Mouse (Mus musculus): Measurements from ENCODE around the gene Gm49368. TPM values are rescaled to one million over a fixed set of nuclear protein-coding genes. Genes with fewer than 3 reads are reported as not detected.

Gm49368 gene
- polyA plus RNA-seq (2021; fragmentation: Nextera tagmentation), result 0.03 TPM in 1 of 2 replicates, not detected in the other
- long read RNA-seq, experiment 1, result 0 reads
- long read RNA-seq, experiment 2, partial matches to known transcripts, result 0 of 3 reads
- long read RNA-seq, experiment 2, other reads (novel, unspliced or antisense), result 3 of 3 reads

DNA sequence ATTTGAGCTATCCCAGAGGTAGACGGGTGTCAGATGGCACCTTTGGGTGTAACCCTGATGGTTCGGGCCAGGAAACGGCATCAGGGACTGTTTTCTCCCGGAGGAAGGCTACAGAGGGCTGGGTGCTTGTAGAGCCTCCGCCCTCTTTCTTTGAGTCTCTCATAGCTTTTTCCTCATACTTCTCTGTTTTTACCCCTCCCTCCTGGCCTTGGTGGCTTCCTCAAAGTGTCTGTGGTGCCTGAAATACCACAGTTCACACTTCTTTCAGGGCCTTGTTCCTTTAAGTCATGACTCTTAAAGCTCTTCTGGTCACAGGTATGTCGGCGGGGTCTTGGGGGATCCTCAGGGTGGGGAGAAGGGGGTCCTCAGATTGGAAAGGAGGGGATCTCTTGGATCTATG is at the start of gene Gm49368, which contains the start of gene Itgam:
TSS of gene Gm49368 (plus strand) at position 228 of the 400 bp plus-strand sequence.
TSS of gene Itgam (plus strand) at position 185 of the 400 bp plus-strand sequence.

DNA sequence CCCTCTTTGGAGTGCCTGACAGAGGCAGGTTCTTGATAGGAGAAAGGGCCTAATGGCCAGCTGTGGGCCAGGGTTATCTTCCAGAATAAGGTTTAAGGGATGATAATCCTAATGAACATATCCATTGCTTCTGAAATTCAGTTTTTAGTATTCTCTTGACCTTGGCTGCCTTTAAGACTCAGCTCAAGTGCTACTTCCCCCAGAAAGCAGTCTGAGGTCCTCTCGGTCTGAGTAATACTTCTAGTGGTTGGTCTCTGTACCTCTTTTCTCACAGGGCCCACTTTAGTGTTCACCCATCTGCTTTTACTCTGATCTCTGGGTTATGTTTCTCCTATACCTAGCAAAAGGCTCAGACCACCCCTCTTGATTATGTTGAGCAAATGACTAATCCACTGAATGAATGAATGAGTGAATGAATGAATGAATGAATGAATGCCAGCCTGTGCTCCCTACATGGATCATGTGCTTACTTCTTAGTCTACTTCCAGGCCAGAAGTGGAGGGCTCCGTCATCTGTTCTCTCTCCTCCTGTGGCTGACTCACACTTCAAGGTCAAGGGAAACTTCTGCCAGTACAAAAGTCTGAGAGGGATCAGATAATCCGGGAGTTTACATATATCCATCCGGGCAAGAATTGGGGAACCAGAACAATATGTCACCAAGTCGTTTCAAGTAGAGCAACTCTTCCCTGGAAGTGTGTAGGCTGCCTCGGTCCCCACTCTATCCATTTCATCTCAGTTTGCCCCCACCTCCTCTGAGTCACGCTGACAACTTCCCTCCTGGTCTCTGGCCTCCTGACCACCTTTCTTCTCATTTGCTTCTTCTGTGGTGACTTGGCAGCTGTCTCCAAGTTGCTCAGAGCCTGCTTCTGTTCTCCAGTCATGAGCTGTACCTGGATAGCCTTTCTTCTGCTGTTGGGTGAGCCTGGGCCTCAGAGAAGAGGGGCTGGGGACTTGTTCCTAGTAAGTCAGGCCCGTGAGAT is 66.5 kb downstream of the Gm49368 start, which contains the start of gene Itgax:
TSS of gene Itgax (plus strand) at position 807 of the 980 bp plus-strand sequence.

DNA sequence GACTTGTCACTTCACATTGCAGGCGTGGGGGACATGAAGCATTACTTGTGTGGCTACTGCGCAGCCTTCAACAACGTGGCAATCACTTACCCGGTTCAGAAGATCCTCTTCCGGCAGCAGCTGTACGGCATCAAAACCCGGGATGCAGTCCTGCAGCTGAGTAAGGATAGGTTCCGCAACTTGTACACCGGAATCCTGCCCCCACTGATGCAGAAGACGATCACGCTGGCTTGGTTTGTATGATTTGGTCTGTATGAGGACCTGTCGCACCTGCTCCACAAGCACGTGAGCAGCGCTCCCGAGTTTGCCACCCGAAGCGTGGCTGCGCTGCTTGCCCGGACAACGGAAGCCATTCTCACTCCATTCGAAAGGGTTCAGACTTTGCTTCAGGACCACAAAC is 91.6 kb downstream of the Gm49368 start, which contains the start of gene Itgad:
TSS of gene Itgad (plus strand) at position 301 of the 400 bp plus-strand sequence.

Other genes with a start within 250 kb of the Gm49368 start
- 12.9 and 16.7 TPM in 2 replicates for gene Stx4a, start 238.4 kb upstream of the Gm49368 start, polyA plus RNA-seq (2021; fragmentation: Nextera tagmentation)
- 37.7 and 70.1 TPM in 2 replicates for gene Stx1b, start 238.1 kb upstream of the Gm49368 start, polyA plus RNA-seq (2021; fragmentation: Nextera tagmentation)
- gene Zfp646, start 186.5 kb upstream of the Gm49368 start, polyA plus RNA-seq (2021; fragmentation: Nextera tagmentation), result 4.4 and 5.4 TPM in 2 replicates
- 9.6 and 10.1 TPM in 2 replicates for gene Zfp668, start 185.9 kb upstream of the Gm49368 start, polyA plus RNA-seq (2021; fragmentation: Nextera tagmentation)
- gene Prss53, start 171.7 kb upstream of the Gm49368 start, polyA plus RNA-seq (2021; fragmentation: Nextera tagmentation), result 0.63 and 0.69 TPM in 2 replicates
- 0.19 TPM in 1 of 2 replicates, not detected in the other for gene Gm21974, start 167.2 kb upstream of the Gm49368 start, polyA plus RNA-seq (2021; fragmentation: Nextera tagmentation)
- gene Vkorc1, start 167.1 kb upstream of the Gm49368 start, polyA plus RNA-seq (2021; fragmentation: Nextera tagmentation), result 88.5 and 90.1 TPM in 2 replicates
- gene Bckdk, start 158.6 kb upstream of the Gm49368 start, polyA plus RNA-seq (2021; fragmentation: Nextera tagmentation), result 46.2 and 65.9 TPM in 2 replicates
- 15.4 and 18.4 TPM in 2 replicates for gene Kat8, start 150.2 kb upstream of the Gm49368 start, polyA plus RNA-seq (2021; fragmentation: Nextera tagmentation)
- gene Prss8, start 132.6 kb upstream of the Gm49368 start, polyA plus RNA-seq (2021; fragmentation: Nextera tagmentation), result 0.06 TPM in 1 of 2 replicates, not detected in the other
- 15.3 and 15.8 TPM in 2 replicates for gene Prss36, start 116.0 kb upstream of the Gm49368 start, polyA plus RNA-seq (2021; fragmentation: Nextera tagmentation)
- 10.8 and 13.0 TPM in 2 replicates for gene Fus, start 95.2 kb upstream of the Gm49368 start, polyA plus RNA-seq (2021; fragmentation: Nextera tagmentation)
- gene Pycard, start 68.8 kb upstream of the Gm49368 start, polyA plus RNA-seq (2021; fragmentation: Nextera tagmentation), result 15.8 and 26.1 TPM in 2 replicates
- gene Trim72, start 58.7 kb upstream of the Gm49368 start, polyA plus RNA-seq (2021; fragmentation: Nextera tagmentation), result not detected in 2 replicates
- gene Itgam, start within 50 bp of the Gm49368 start, polyA plus RNA-seq (2021; fragmentation: Nextera tagmentation), result 2.4 and 2.5 TPM in 2 replicates
- 0.11 and 0.14 TPM in 2 replicates for gene Itgax, start 66.9 kb downstream of the Gm49368 start, polyA plus RNA-seq (2021; fragmentation: Nextera tagmentation)
- 0.39 and 0.87 TPM in 2 replicates for gene Itgad, start 91.7 kb downstream of the Gm49368 start, polyA plus RNA-seq (2021; fragmentation: Nextera tagmentation)
- gene Cox6a2, start 143.7 kb downstream of the Gm49368 start, polyA plus RNA-seq (2021; fragmentation: Nextera tagmentation), result 50.7 and 69.6 TPM in 2 replicates
- gene Armc5, start 174.7 kb downstream of the Gm49368 start, polyA plus RNA-seq (2021; fragmentation: Nextera tagmentation), result 7.6 and 9.1 TPM in 2 replicates
- gene 9130023H24Rik, start 175.3 kb downstream of the Gm49368 start, polyA plus RNA-seq (2021; fragmentation: Nextera tagmentation), result 3.0 and 4.5 TPM in 2 replicates
- gene Tgfb1i1, start 184.1 kb downstream of the Gm49368 start, polyA plus RNA-seq (2021; fragmentation: Nextera tagmentation), result 15.0 and 24.1 TPM in 2 replicates
- gene Slc5a2, start 203.0 kb downstream of the Gm49368 start, polyA plus RNA-seq (2021; fragmentation: Nextera tagmentation), result not detected in 2 replicates
- 10.4 and 19.9 TPM in 2 replicates for gene BC017158, start 235.5 kb downstream of the Gm49368 start, polyA plus RNA-seq (2021; fragmentation: Nextera tagmentation)